Mouse (Mus musculus) effector memory CD4-positive, alpha-beta T cell, adult 7 months (primary cell): Measurements from ENCODE around the gene Rpl36-ps4. TPM values are rescaled to one million over a fixed set of nuclear protein-coding genes. Genes with fewer than 3 reads are reported as not detected.

ENCODE experiments used
- polyA plus RNA-seq: library from polyadenylated mRNA; unstranded; fragments of 100-300 nt; shearing (Covaris generic); gene quantifications from one replicate; pipeline ENCODE4 v1.2.1, GENCODE M21; 2017

The Rpl36-ps4 gene
- polyA plus RNA-seq = not detected

DNA sequence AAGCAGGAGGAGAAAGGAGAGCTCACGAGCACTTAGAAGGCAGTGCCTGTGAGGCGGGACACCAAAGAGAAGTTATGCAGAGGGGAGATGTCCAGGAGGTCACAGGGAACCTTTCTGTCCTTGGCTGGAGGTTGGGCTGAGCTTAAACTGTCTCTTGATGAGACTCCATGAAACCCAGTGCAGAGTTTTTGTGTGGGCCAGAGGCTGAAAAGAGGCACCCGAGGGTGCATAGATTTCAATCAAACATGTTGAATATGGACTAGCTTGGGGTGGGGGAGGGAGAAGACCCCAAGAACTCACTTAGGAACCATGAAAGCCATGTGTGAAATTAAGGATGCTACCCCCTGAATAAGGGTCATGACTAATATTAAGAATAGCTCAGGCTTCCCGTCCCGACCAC, at the start of gene Rpl36-ps4:
TSS of gene Rpl36-ps4 (plus strand) at position 301 of the 400 bp plus-strand sequence.

Other genes with a start within 250 kb of the Rpl36-ps4 start
- gene Msh2, start 248.6 kb upstream of the Rpl36-ps4 start, polyA plus RNA-seq = 37.2 TPM
- gene Kcnk12, start 123.0 kb upstream of the Rpl36-ps4 start, polyA plus RNA-seq = not detected
- gene Msh6, start 54.1 kb downstream of the Rpl36-ps4 start, polyA plus RNA-seq = 25.0 TPM
- gene Fbxo11, start 144.3 kb downstream of the Rpl36-ps4 start, polyA plus RNA-seq = 16.3 TPM